Mouse (Mus musculus) urinary bladder, postnatal 10 days (tissue): ENCODE data around the gene Brf1.

Experiments used
- DNase-seq: peaks from one replicate; pipeline ENCODE4 v3.0.0; 2022; ENCODE audit warnings: low spot score

Brf1 gene

DNA sequence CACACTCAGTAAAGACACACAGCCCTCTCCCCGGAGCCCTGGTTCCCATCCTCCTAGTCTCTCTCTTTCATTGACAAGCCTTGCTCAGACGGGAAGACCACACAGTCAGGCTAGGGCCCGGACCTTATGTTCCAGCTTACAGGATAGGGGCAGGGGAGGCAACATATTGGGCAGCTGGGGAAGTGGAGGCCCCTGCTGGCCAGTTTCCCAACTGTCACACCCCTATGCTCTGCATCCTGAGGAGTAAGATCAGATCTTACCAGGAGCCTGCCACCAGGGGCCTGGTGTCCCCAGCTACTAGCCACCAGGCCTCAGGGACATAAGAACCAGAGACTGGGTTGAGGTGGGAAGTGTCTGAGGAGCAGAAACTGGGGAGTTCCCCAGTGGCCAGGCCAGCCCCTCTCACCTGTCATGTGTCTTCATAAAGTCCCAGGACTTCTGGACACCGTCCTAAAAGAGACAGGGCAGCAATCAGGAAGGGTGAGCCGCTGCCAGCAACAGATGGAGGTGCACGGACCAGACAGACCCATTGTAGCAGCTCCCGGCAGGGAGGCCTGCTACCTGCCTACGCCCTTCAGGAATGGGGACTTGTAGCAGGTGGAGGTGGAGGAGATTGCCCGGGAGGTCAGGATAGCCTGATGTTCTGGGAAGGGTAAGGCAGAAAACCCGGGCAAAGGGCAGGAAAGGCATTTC is 61.5 kb downstream of the Brf1 start:
- DNase-seq = no peak

DNA sequence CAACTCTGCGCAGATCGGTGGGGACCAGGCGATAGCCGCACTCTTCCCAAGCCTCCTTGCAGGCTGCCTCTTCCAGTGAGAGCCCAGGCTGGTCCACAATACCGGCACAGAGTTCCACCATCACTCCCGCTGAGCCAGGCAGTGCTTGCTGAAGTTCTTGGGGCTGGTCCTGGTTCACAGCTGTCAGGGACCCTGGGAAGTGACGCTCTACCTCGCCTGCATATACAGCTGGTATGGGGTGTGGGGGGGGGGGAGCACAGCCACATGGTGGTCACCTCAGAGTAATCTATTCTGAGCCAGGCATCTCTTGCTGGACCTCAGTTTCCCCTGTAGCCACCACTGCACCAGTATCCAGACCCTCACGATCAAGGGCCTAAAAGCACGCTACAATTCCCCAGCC is 62.1 kb downstream of the Brf1 start:
- no peak for DNase-seq

DNA sequence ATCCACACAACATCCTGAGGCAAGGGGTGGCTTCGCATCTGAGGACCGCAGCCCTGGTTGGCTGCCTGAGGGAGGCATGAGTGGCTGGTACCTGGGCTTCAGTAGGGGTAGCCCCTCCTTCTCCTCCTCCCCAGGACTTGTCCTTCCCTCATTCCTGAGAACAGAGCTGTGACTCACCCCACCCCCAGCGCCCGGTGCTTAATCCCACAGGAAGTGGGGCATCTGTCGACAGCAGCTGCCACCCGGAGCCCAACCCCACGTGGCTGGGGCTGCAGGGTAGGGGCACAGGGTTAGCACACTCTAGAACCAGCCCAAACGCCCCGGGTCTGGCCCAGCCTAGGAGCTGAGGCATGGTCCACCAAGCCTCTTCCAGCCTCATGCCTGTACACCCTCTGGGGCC is 62.6 kb downstream of the Brf1 start:
- no peak for DNase-seq

DNA sequence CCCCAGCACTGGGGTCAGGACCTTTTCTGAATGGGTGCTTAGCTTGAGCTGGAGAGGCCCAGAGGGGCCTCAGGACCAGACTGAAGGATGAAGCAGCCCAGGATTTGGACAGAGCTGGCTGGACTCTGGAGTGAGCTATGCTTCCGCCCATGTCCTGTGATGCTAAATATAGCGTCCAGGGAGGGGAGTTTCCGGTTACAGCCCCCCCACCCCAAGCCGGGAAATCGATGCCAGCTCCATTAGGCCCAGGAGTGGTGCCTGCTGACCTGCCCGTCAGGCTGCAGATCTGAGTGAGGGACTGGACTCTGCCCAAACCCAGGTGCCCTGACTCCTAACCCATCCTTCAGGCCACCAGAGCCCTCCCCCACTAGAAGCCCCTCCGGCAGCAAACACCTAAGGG is 67.9 kb downstream of the Brf1 start:
- no peak for DNase-seq

DNA sequence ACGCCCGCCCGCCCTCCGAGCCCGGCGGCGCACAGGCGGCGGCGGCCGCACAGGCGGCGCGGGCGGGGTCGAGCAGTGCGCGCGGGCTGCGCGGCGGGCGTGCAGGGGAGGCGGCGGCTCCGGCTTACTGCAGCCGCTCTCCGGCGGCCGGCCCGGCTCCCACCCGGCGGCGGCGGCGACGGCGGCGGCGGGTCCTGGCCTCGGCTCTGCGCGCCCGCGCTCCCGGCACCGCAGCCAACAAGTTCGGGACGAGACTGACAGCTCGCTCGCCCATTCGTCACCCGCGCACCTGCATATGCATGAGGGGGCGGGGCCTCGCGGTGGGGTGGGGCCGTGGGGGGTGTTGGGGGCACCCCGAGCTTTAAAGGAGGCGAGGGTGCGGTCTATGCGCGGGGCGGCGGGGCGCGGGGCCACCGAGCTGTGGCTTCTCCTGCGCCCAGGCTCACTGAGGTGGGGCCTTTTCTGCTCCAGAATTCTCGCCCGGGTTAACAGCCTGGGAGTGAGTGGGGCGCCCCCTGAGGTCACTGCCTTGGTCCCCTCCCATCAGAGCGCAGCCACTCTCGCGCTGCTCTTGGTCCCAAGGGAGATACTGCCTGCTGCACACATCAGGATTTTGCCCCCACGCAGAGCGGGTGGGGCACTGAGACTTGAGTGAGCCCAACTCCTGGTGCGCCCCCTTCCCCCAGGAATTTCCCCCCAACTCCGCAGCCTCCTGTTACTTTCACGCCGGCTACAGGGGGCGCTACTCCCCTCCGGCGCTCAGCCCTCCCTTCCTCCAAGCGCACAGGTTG is 70.7 kb downstream of the Brf1 start, which contains the start of gene Jag2:
Jag2 (minus strand) TSS at position 215 of the 791 bp plus-strand sequence.
- no peak for DNase-seq

DNA sequence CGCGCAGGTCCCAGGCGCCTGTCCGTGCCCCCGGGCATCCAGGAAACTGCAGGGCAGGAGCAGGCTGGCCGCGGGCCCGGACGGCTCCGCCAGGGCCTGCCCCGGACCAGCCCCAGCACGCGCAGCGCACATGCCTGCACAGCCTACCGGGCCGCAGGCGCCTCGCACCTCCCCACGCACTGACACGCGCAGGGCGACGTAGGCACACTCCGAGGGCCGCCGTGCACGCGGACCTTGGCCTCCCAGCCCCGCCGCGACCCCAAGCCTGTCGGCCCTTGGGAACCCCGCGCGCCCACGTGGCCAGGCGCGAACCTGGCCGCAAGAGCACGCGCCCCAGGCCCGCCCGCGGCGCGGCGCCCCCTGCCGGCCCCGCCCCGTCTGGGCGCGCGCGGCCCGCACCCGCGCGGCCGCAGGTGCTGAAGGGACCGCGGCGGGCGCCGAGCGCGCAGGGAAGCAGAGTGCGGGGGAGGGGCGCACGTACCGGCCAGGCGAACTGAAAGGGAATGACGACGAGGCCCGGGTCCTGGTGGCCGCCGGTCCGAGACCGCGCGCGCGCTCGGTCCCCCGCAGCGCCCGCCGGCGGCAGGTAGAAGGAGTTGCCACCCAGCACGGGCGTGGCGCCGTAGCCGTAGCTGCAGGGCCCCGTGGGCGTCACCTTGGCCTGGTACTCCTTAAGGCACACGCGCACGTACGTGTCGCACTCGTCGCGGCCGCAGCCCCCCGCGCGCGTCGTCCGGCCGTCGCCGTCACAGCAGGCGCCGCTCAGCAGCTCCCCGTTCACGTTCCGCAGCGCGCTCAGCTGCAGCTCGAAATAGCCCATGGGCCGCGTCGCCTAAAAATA is 71.9 kb downstream of the Brf1 start:
- DNase-seq = no peak

DNA sequence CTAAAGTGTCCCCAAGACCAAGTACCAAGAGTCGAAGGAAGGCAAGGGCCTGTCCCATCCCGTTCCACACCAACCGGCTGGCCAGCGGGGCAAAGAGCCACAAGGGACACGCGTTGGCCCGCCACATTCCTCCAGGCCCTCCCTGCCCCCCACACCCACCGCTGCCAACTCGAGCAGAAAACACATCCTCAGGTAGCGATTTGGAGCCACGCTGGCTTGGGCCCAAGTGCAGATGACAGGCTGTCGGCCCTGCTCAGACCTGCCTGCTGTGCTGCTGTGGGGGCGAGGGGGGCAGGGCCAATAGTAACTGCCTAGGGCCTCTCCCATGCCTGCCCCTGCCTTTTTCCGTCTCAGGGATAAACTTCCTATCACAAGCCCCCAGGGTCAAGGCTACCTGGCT is 73.2 kb downstream of the Brf1 start:
- no peak for DNase-seq

DNA sequence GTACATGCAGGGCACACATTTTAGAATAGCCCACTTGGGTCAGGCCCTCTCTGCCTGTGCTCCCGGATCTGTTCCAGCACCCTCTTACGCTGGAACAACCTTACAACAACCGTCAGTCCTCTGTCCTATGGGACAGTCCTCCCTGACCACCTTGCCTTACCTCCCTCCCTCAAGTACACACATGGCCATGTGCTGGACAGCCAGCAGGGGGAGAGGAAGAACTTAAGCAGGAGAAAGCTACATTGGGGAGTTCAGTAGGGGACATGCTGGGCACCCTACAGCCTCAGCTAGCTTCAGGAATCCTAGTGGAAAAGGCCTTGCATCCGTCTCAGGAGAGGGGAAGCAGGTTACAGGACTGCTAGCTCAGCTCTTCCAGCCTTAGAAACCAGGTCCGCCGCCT is 74.6 kb downstream of the Brf1 start:
- DNase-seq = no peak

DNA sequence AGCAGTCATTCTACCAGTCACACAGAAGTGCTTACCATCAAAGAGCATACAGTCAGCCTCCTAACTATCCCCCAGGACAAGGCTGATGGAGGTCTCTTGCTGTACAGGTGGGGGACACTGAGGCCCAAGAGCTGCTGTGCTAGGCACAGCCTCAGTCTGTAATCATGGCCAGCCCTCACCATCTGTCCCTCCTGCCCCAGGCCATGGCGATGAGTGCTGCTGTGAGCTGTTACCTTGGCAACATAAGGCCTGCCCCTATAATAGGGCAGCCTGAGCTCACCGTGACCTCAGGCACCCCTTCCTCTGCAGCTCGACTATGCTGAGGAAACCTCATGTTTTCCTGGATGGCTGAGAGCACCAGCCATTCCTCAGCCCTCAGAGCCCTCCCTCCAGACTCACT is 78.0 kb downstream of the Brf1 start:
- no peak for DNase-seq

DNA sequence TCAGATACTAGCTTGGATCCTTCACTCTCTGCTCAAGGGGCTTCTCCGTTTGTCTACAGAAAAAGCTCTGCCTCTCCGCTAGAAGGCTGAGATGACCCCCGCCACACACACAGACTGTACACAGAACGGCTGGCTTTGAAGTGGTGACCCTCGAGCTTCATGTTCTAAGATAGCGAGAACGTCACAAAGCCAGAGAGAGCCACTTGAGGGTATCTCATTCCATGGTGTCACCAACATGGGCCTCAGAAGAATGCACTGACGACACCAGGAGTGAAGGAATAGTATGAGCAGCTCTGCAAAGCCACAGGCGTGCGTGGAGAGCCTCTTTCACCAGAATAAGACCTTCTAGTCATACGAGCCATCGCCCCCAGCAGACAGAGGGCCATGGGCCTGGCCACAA is 79.0 kb downstream of the Brf1 start:
- DNase-seq = no peak

DNA sequence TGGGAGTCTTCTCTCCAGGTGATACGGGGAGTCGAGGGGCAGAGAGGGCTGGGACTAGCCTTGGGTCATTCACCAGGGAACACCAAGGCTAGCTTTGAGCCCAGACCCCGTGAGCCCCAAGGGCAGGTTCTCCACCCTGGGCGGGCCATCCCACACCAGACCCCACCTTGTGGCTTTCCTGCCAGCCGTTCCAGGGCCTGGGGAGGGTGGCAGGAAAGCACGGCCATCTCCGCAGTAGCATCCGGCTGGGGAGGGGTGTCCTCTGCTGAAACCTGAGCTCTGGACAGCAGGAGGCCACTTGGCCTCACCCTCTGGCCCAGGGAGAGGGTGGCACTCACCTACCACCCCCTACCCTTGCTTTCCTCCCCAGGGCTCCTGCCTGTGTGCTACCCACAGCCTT is 82.6 kb downstream of the Brf1 start:
- DNase-seq = no peak

DNA sequence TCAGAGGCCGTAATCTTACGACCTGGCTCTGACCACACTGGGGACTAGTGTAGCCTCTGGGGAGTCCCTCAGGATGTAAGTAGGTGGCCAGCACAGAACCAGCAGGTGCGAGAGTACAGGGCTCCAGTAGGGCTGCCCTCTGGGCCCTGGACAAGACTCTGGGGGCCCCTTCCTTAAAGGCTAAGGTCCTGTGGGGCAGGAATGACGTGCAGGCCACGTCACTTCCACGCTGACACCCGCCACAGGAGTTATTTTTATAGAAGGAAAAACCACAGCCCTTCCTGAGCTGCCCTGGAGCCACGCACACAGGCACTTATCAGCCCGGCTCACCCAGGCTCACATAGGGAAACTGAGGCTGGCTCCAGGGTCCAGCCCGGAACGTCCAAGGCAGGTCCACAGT is 83.0 kb downstream of the Brf1 start:
- DNase-seq = no peak

DNA sequence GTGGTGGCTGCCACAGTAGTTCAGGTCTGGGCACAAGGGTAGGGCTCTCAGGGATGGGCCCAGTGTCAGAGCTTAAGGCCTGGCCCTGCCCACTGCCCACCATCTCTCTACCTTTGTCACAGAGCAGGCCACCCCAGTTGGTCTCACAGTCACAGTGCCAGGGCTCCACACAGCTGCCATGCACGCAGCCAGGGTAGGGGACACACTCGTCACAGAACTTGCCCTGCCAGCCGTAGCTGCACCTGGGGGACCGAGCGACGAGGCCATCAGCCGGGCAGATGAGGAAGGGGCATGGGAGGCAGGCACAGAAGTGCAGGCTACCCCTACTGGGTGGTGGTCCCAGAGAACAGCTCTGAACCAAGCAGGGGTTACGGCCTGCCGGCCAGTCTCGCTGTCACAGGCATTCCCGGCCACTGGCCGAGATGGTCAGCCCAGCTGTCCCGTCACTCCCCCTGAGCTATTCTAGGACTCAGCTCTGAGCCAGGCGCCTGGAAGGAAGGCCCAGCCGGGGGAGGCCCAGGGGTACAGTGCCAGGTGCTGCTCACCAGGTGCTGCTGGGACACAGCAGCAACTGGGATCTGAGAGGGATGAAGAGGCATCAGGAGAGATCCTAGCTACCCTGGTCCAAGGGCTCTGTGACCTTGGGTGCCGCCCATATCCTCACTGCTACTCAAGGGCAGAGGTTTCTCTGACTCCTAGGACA is 83.7 kb downstream of the Brf1 start:
- DNase-seq = no peak

DNA sequence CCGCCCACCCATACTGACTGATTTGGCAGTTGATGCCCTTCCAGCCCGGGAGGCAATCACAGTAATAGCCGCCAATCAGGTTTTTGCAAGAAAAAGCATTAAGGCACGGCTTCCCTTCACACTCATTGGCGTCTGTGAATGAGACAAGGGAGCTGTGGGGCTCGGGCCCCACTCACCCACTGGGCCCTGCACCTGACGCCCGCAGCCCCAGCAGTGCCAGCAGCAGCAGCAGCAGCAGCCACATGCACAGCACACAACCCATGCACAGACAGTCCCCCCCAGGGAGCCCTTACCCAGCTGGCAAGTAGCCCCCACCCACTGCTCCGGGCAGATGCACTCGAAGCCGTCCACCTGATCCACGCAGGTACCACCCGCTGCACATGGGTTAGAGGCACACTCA is 84.9 kb downstream of the Brf1 start:
- DNase-seq = no peak

DNA sequence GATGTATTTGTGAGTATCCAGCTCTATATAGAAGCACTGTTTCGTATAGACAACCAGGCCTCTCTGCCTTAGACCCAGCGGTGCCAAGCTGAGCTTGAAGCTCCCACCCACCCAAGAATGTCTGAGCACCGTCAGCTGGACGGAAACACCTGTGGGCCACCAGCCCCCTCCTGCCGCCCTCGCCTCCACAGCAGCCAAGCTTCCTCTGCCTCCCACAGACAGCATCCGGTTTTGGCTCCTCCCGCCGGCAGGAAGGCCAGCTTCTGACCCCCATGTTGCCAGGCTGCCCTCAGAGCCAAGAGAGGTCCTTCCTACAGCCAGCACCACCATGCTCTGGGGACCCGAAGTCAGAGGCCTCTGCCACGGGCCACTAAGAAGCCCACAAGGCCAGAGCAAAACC is 86.0 kb downstream of the Brf1 start:
- DNase-seq = no peak

DNA sequence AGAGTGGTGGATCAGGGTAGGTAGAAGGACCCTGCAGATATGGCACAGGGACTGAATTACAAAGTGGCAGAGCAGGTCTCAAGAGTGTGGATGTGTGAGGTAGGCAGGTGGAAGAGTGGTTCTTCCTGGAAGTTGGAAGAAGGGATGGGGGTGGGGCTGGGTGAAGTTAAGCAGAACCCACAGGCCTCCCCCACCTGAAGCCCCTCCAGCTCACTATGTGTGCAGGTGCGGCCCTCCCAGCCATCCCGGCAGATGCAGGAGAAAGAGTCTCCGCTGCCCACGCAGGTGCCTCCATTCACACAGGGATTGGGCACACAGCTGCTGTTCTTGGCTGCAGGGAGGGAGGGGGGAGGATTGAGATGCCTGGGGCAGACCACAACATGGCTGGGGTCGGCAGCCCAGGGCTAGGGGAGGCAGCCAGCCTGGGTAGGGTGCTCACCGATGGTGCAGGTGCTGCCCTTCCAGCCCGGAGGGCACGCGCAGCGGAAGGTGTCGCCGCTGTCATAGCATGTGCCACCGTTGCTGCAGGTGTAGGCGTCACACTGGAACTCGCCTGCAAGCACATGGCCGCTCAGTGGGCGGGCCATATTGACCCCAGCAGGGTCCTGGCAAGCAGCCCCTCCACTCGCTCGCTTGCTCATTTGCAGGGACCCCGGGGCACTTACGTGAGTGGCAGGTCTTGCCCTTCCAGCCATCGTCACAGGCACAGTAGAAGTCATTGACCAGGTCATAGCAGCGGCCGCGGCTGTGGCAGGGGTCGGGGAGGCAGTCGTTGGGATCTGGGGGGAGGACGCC is 87.4 kb downstream of the Brf1 start:
- no peak for DNase-seq

DNA sequence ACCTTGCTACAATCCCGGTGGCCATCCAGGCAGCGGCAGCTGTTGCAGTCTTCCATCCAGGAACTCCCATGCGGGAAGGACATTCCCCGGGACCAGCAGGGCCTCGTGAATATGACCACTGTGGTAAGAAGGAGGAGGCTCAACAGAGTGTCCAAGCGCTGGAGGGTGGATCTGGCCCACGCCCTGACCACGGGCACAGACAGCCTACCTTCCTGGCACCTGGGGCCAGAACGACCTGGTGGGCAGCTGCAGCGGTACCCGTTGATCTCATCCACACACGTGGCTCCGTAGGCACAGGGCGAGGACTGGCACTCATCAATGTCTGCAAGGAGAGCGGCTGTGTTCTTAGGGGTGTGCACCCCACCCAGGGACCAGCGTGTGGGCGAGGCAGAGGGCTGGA is 88.8 kb downstream of the Brf1 start:
- no peak for DNase-seq
